Mouse (Mus musculus): ENCODE results near the gene Gm17535.
"Not testable (repeated sequence)": the region's sequence is repeated elsewhere in the genome, so short reads cannot be mapped to it uniquely, and the experiment has no call there.

The Gm17535 gene

DNA sequence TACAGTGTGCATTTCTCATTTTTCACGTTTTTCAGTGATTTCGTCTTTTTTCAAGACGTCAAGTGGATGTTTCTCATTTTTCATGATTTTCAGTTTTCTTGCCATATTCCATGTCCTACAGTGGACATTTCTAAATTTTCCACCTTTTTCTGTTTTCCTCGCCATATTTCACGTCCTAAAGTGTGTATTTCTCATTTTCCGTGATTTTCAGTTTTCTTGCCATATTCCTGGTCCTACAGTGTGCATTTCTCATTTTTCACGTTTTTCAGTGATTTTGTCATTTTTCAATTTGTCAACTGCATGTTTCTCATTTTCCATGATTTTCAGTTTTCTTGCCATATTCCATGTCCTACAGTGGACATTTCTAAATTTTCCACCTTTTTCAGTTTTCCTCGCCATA, at the start of gene Gm17535:
Gene Gm17535 (plus strand): TSS at position 301 of the 400 bp plus-strand sequence.
- not testable (repeated sequence) for DNase-seq

DNA sequence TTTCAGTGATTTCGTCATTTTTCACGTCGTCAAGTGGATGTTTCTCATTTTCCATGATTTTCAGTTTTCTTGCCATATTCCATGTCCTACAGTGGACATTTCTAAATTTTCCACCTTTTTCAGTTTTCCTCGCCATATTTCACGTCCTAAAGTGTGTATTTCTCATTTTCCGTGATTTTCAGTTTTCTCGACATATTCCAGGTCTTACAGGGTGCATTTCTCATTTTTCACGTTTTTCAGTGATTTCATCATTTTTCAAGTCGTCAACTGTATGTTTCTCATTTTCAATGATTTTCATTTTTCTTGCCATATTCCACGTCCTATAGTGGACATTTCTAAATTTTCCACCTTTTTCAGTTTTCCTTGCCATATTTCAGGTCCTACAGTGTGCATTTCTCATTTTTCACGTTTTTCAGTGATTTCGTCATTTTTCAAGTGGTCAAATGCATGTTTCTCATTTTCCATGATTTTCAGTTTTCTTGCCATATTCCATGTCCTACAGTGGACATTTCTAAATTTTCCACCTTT, 33.9 kb upstream of the Gm17535 start, which contains the start of gene Gm10722:
Gene Gm10722 (plus strand): TSS at position 478 of the 528 bp plus-strand sequence.
- not testable (repeated sequence) for DNase-seq

DNA sequence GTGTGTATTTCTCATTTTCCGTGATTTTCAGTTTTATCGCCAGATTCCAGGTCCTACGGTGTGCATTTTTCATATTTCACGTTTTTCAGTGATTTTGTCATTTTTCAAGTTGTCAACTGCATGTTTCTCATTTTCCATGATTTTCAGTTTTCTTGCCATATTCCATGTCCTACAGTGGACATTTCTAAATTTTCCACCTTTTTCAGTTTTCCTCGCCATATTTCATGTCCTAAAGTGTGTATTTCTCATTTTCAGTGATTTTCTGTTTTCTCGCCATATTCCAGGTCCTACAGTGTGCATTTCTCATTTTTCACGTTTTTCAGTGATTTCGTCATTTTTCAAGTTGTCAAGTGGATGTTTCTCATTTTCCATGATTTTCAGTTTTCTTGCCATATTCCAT, 33.4 kb upstream of the Gm17535 start:
- DNase-seq, result peak; percentile 5

DNA sequence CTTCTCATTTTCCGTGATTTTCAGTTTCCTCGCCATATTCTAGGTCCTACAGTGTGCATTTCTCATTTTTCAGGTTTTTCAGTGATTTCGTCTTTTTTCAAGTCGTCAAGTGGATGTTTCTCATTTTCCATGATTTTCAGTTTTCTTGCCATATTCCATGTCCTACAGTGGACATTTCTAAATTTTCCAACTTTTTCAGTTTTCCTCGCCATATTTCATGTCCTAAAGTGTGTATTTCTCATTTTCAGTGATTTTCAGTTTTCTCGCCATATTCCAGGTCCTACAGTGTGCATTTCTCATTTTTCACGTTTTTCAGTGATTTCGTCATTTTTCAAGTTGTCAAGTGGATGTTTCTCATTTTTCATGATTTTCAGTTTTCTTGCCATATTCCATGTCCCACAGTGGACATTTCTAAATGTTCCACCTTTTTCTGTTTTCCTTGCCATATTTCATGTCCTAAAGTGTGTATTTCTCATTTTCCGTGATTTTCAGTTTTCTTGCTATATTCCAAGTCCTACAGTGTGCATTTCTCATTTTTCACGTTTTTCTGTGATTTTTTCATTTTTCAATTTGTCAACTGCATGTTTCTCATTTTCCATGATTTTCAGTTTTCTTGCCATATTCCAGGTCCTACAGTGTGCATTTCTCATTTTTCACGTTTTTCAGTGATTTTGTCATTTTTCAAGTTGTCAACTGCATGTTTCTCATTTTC, 32.3 kb upstream of the Gm17535 start:
- DNase-seq, result peak; percentile 97

DNA sequence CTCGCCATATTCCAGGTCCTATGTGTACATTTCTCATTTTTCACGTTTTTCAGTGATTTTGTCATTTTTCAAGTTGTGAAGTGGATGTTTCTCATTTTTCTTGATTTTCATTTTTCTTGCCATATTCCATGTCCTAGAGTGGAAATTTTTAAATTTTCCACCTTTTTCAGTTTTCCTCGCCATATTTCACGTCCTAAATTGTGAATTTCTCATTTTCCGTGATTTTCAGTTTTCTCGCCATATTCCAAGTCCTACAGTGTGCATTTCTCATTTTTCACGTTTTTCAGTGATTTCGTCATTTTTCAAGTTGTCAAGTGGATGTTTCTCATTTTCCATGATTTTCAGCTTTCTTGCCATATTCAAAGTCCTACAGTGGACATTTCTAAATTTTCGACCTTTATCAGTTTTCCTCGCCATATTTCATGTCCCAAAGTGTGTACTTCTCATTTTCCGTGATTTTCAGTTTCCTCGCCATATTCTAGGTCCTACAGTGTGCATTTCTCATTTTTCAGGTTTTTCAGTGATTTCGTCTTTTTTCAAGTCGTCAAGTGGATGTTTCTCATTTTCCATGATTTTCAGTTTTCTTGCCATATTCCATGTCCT, 31.5 kb upstream of the Gm17535 start, which contains the start of gene Gm11168:
Gene Gm11168 (plus strand): TSS at position 553 of the 603 bp plus-strand sequence.
- DNase-seq, result not testable (repeated sequence)

DNA sequence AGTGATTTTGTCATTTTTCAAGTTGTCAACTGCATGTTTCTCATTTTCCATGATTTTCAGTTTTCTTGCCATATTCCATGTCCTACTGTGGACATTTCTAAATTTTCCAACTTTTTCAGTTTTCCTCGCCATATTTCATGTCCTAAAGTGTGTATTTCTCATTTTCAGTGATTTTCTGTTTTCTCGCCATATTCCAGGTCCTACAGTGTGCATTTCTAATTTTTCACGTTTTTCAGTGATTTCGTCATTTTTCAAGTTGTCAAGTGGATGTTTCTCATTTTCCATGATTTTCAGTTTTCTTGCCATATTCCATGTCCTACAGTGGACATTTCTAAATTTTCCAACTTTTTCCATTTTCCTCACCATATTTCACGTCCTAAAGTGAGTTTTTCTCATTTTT, 28.2 kb upstream of the Gm17535 start:
- not testable (repeated sequence) for DNase-seq

DNA sequence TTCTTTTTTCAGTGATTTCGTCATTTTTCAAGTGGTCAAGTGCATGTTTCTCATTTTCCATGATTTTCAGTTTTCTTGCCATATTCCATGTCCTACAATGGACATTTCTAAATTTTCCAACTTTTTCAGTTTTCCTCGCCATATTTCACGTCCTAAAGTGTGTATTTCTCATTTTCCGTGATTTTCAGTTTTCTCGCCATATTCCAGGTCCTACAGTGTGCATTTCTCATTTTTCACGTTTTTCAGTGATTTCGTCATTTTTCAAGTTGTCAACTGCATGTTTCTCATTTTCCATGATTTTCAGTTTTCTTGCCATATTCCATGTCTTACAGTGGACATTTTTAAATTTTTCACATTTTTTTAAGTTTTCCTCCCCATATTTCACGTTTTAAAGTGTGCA, 27.8 kb upstream of the Gm17535 start:
- DNase-seq, result peak; percentile 87

DNA sequence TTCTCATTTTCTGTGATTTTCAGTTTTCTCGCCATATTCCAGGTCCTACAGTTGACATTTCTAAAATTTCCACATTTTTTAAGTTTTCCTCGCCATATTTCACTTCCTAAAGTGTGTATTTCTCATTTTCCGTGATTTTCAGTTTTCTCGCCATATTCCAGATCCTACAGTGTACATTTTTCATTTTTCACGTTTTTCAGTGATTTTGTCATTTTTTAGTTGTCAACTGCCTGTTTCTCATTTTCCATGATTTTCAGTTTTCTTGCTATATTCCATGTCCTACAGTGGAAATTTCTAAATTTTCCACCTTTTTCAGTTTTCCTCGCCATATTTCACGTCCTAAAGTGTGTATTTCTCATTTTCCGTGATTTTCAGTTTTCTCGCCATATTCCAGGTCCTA, 27.1 kb upstream of the Gm17535 start:
- DNase-seq, result not testable (repeated sequence)

DNA sequence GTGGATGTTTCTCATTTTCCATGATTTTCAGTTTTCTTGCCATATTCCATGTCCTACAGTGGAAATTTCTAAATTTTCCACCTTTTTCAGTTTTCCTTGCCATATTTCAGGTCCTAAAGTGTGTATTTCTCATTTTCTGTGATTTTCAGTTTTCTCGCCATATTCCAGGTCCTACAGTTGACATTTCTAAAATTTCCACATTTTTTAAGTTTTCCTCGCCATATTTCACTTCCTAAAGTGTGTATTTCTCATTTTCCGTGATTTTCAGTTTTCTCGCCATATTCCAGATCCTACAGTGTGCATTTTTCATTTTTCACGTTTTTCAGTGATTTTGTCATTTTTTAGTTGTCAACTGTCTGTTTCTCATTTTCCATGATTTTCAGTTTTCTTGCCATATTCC, 25.1 kb upstream of the Gm17535 start:
- not testable (repeated sequence) for DNase-seq

DNA sequence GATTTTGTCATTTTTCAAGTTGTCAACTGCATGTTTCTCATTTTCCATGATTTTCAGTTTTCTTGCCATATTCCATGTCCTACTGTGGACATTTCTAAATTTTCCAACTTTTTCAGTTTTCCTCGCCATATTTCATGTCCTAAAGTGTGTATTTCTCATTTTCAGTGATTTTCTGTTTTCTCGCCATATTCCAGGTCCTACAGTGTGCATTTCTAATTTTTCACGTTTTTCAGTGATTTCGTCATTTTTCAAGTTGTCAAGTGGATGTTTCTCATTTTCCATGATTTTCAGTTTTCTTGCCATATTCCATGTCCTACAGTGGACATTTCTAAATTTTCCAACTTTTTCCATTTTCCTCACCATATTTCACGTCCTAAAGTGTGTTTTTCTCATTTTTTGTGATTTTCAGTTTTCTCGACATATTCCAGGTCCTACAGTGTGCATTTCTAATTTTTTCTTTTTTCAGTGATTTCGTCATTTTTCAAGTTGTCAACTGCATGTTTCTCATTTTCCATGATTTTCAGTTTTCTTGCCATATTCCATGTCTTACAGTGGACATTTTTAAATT, 22.3 kb upstream of the Gm17535 start:
- not testable (repeated sequence) for DNase-seq

DNA sequence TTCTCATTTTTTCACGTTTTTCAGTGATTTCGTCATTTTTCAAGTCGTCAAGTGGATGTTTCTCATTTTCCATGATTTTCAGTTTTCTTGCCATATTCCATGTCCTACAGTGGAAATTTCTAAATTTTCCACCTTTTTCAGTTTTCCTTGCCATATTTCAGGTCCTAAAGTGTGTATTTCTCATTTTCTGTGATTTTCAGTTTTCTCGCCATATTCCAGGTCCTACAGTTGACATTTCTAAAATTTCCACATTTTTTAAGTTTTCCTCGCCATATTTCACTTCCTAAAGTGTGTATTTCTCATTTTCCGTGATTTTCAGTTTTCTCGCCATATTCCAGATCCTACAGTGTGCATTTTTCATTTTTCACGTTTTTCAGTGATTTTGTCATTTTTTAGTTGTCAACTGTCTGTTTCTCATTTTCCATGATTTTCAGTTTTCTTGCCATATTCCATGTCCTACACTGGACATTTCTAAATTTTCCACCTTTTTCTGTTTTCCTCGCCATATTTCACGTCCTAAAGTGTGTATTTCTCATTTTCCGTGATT, 21.6 kb upstream of the Gm17535 start, which contains the start of gene Gm10721:
Gene Gm10721 (plus strand): TSS at position 408 of the 547 bp plus-strand sequence.
- not testable (repeated sequence) for DNase-seq

DNA sequence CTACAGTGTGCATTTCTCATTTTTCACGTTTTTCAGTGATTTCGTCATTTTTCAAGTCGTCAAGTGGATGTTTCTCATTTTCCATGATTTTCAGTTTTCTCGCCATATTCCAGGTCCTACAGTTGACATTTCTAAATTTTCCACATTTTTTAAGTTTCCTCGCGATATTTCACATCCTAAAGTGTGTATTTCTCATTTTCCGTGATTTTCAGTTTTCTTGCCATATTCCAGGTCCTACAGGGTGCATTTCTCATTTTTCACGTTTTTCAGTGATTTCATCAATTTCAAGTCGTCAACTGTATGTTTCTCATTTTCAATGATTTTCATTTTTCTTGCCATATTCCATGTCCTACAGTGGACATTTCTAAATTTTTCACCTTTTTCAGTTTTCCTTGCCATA, 19.0 kb upstream of the Gm17535 start, which contains the start of gene Gm10720:
Gene Gm10720 (plus strand): TSS at position 301 of the 400 bp plus-strand sequence.
- DNase-seq, result not testable (repeated sequence)

DNA sequence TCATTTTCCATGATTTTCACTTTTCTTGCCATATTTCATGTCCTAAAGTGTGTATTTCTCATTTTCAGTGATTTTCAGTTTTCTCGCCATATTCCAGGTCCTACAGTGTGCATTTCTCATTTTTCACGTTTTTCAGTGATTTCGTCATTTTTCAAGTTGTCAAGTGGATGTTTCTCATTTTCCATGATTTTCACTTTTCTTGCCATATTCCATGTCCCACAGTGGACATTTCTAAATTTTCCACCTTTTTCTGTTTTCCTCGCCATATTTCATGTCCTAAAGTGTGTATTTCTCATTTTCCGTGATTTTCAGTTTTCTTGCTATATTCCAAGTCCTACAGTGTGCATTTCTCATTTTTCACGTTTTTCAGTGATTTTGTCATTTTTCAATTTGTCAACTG, 18.5 kb upstream of the Gm17535 start:
- not testable (repeated sequence) for DNase-seq

DNA sequence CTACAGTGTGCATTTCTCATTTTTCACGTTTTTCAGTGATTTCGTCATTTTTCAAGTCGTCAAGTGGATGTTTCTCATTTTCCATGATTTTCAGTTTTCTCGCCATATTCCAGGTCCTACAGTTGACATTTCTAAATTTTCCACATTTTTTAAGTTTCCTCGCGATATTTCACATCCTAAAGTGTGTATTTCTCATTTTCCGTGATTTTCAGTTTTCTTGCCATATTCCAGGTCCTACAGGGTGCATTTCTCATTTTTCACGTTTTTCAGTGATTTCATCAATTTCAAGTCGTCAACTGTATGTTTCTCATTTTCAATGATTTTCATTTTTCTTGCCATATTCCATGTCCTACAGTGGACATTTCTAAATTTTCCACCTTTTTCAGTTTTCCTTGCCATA, 17.3 kb upstream of the Gm17535 start, which contains the start of gene Gm10719:
Gene Gm10719 (plus strand): TSS at position 301 of the 400 bp plus-strand sequence.
- not testable (repeated sequence) for DNase-seq

DNA sequence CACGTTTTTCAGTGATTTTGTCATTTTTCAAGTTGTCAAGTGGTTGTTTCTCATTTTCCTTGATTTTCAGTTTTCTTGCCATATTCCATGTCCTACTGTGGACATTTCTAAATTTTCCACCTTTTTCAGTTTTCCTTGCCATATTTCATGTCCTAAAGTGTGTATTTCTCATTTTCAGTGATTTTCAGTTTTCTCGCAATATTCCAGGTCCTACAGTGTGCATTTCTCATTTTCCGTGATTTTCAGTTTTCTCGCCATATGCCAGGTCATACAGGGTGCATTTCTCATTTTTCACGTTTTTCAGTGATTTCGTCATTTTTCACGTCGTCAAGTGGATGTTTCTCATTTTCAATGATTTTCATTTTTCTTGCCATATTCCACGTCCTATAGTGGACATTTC, 15.5 kb upstream of the Gm17535 start:
- not testable (repeated sequence) for DNase-seq

DNA sequence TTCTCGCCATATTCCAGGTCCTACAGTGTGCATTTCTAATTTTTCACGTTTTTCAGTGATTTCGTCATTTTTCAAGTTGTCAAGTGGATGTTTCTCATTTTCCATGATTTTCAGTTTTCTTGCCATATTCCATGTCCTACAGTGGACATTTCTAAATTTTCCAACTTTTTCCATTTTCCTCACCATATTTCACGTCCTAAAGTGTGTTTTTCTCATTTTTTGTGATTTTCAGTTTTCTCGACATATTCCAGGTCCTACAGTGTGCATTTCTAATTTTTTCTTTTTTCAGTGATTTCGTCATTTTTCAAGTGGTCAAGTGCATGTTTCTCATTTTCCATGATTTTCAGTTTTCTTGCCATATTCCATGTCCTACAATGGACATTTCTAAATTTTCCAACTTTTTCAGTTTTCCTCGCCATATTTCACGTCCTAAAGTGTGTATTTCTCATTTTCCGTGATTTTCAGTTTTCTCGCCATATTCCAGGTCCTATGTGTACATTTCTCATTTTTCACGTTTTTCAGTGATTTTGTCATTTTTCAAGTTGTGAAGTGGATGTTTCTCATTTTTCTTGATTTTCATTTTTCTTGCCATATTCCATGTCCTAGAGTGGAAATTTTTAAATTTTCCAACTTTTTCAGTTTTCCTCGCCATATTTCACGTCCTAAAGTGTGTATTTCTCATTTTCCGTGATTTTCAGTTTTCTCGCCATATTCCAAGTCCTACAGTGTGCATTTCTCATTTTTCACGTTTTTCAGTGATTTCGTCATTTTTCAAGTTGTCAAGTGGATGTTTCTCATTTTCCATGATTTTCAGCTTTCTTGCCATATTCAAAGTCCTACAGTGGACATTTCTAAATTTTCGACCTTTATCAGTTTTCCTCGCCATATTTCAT, 14.3 kb upstream of the Gm17535 start:
- peak; percentile 33 for DNase-seq

DNA sequence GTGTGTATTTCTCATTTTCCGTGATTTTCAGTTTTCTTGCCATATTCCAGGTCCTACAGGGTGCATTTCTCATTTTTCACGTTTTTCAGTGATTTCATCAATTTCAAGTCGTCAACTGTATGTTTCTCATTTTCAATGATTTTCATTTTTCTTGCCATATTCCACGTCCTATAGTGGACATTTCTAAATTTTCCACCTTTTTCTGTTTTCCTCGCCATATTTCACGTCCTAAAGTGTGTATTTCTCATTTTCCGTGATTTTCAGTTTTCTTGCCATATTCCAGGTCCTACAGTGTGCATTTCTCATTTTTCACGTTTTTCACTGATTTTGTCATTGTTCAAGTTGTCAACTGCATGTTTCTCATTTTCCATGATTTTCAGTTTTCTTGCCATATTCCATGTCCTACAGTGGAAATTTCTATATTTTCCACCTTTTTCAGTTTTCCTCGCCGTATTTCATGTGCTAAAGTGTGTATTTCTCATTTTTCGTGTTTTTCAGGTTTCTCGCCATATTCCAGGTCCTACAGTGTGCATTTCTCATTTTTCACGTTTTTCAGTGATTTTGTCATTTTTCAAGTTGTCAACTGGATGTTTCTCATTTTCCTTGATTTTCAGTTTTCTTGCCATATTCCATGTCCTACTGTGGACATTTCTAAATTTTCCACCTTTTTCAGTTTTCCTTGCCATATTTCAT, 11.9 kb upstream of the Gm17535 start:
- peak; percentile 60 for DNase-seq

DNA sequence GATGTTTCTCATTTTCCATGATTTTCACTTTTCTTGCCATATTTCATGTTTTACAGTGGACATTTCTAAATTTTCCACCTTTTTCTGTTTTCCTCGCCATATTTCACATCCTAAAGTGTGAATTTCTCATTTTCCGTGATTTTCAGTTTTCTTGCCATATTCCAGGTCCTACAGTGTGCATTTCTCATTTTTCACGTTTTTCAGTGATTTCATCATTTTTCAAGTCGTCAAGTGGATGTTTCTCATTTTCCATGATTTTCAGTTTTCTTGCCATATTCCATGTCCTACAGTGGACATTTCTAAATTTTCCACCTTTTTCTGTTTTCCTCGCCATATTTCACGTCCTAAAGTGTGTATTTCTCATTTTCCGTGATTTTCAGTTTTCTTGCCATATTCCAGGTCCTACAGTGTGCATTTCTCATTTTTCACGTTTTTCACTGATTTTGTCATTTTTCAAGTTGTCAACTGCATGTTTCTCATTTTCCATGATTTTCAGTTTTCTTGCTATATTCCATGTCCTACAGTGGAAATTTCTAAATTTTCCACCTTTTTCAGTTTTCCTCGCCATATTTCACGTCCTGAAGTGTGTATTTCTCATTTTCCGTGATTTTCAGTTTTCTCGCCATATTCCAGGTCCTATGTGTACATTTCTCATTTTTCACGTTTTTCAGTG, 11.0 kb upstream of the Gm17535 start, which contains the start of gene Gm10718:
Gene Gm10718 (plus strand): TSS at position 236 of the 673 bp plus-strand sequence.
- not testable (repeated sequence) for DNase-seq

DNA sequence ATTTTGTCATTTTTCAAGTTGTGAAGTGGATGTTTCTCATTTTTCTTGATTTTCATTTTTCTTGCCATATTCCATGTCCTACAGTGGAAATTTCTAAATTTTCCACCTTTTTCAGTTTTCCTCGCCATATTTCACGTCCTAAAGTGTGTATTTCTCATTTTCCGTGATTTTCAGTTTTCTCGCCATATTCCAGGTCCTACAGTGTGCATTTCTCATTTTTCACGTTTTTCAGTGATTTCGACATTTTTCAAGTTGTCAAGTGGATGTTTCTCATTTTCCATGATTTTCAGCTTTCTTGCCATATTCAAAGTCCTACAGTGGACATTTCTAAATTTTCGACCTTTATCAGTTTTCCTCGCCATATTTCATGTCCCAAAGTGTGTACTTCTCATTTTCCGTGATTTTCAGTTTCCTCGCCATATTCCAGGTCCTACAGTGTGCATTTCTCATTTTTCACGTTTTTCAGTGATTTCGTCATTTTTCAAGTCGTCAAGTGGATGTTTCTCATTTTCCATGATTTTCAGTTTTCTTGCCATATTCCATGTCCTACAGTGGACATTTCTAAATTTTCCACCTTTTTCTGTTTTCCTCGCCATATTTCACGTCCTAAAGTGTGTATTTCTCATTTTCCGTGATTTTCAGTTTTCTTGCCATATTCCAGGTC, 10.3 kb upstream of the Gm17535 start:
- DNase-seq, result peak; percentile 37

DNA sequence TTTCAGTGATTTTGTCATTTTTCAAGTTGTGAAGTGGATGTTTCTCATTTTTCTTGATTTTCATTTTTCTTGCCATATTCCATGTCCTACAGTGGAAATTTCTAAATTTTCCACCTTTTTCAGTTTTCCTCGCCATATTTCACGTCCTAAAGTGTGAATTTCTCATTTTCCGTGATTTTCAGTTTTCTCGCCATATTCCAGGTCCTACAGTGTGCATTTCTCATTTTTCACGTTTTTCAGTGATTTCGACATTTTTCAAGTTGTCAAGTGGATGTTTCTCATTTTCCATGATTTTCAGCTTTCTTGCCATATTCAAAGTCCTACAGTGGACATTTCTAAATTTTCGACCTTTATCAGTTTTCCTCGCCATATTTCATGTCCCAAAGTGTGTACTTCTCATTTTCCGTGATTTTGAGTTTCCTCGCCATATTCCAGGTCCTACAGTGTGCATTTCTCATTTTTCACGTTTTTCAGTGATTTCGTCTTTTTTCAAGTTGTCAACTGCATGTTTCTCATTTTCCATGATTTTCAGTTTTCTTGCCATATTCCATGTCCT, 9.4 kb upstream of the Gm17535 start, which contains the start of gene Gm10717:
Gene Gm10717 (plus strand): TSS at position 506 of the 556 bp plus-strand sequence.
- DNase-seq, result peak; percentile 8

Data from right cerebral cortex, adult 18-20 months (tissue).